Mouse (Mus musculus) mouse trophoblast stem cell (cell line): ENCODE measurements around the gene Prkag1.
"Not testable (repeated sequence)": the region's sequence is repeated elsewhere in the genome, so short reads cannot be mapped to it uniquely, and the experiment has no call there.

Experiments
- in situ Hi-C, 2 experiments: fragments of 300-500 bp; cut with MseI, MboI; formaldehyde crosslinking; loops; 2 replicates in 1 of 2; 3 replicates in 1 of 2; pipeline ENCODE4 v1.15.1; 2025

Prkag1 gene

DNA sequence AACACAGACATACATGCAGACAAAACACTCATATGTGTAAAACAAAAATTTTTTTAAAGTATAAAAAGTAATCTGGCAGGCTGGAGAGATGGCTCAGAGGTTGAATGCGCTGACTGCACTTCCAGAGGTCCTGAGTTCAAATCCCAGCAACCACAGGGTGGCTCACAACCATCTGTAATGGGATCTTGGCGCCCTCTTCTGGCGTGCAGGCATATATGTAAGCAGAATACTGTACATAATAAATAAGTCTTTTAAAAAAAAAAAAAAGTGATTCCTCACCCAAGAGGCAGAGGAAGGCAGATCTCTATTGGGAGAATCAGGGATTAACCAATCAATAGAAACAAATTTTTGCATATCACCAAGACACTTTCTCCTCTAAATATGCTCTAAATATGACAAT, 7.9 kb downstream of the Prkag1 start:
- in situ Hi-C loops = no loop called here

DNA sequence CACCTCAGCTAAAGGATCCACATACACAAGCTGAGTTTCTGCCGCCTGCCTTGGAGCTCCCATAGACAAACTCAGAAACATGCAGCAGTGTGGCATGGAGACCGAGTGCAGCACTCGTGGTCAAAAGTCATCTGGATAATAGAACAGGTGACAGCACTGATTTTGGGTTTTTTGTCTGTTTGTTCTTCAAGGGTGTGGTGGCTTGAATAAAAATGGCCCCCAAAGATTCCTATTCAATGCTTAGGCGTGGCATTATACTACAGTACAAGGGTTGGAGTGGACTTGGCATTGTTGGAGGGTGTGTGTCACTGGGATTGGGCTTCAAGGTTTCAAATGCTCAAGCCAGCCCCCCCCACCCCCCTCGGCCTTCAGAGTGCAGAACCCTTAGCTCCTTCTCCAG, 9.2 kb downstream of the Prkag1 start:
- in situ Hi-C loops = no loop called here

GRCm38 (mm10) chr15:98821403-98821802, 9.9 kb downstream of the Prkag1 start:
- in situ Hi-C loops = no loop called here

- in situ Hi-C loops = no loop called here
Measured at GRCm38 (mm10) chr15:98820937-98821336, 10.4 kb downstream of the Prkag1 start.

GRCm38 (mm10) chr15:98818171-98818570, 13.2 kb downstream of the Prkag1 start:
- in situ Hi-C loops = no loop called here

- in situ Hi-C loops = no loop called here
Measured at GRCm38 (mm10) chr15:98812741-98813424, 18.4 kb downstream of the Prkag1 start.

DNA sequence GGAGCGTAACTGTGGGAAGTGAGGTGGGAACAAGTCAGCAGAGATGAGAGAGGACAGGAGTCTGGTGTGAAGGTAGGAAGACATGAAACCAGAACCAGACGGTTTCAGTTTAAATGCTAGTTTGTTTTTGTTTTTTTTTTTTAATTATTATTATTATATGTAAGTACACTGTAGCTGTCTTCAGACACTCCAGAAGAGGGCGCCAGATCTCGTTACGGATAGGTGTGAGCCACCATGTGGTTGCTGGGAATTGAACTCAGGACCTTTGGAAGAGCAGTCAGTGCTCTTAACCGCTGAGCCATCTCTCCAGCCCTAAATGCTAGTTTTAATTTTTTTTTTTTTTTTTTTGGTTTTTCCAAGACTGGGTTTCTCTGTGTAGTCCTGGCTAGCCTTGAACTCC, 21.1 kb downstream of the Prkag1 start:
- in situ Hi-C loops = not testable (repeated sequence)

DNA sequence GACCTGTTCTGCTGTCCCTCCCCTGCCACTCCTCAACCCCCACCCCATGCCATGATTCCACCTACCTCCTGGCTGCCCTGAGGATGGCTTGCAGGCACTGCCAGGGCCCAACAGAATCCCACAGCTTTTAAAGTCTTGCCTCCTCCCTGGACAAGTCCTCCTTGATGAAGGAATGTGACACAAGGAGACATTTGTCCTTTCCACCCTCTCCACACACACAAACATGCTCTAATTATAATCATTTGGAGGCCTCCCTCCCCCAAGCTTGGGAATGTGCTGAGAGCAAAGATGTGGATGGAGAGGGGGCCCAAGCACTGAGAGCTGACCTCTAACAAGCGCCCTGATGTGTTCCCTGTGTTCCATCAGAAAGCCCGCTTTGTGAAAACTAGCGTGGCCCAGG, 21.9 kb downstream of the Prkag1 start, which contains the start of gene Ddn:
TSS of gene Ddn (minus strand) at position 101 of the 400 bp plus-strand sequence.
- in situ Hi-C loops = no loop called here

GRCm38 (mm10) chr15:98808651-98809134, 22.6 kb downstream of the Prkag1 start:
- in situ Hi-C loops = no loop called here

DNA sequence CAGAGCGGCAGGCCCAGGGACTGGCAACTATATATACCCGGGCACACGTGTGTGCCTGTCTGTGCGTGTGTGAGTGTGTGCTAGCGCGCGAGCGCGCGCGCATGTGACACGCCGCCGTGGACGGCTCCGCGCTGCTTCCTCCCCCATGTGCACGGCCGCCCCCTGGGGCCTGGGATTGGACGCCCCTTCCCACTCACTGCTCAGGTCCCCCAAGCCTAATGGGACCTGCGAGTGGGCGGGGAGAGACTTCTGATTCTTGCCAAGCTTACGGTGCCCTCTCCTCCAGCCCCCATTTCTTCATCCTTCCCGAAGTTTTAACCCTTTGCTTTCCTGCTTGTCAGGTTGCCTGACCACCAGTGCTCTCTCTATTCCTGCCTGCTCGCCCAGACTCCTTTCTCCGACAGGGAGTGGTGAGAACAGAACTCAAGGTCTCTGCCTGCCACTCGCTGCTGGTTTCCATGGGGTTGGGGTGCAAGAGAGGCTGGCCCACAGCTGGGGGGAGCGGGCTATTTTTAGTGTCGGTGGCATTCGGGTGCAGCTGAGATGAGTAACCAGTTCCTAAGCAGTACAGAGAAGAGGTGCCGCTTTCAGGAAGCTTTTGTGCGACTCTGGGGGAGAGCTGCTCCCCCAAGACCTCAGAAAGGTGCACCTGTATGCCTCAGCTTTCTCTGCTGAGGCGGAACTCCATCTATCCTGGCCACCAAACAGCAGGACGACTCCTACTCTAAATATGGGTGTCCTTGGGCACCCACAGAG, 23.2 kb downstream of the Prkag1 start:
- in situ Hi-C loops = no loop called here

GRCm38 (mm10) chr15:98806809-98807770, 24.2 kb downstream of the Prkag1 start:
- in situ Hi-C loops = no loop called here

DNA sequence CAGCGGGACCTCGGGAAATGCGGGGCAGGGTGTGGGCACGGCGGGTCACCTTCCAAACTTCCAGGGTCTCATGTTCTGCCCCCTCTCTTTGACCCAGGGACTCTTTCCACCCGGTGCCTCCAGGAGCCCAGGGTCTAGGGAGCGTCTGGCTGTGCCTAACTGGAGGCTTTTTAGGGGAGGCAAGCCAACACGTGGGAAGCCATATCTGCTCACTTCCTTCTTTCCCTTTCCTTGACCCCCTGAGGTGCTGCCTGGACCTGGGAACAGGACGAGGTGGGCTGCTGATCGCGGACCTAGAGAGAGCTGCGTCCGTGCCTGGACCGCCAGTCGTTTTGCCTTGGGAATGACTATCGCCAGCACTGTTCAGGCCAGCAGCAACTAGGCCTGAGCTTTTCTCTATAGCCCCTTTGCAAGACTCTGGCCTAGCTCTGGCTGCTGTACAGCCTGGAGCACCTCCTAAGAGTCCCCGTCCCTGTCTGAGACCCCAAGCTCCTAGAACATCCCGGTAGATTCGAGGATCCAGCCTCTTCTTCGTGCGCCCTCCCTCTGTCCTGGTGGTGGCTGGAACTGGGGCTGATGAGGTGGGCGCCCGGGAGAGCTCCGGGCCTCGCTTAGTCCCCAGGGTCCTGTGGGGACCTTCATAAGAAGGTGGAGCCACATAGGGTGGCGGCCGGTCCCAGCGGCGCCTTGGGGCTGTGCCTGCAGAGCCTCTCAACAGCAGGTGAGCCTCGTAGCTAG, 25.1 kb downstream of the Prkag1 start:
- in situ Hi-C loops = no loop called here

GRCm38 (mm10) chr15:98805324-98806040, 25.8 kb downstream of the Prkag1 start:
- in situ Hi-C loops = no loop called here

DNA sequence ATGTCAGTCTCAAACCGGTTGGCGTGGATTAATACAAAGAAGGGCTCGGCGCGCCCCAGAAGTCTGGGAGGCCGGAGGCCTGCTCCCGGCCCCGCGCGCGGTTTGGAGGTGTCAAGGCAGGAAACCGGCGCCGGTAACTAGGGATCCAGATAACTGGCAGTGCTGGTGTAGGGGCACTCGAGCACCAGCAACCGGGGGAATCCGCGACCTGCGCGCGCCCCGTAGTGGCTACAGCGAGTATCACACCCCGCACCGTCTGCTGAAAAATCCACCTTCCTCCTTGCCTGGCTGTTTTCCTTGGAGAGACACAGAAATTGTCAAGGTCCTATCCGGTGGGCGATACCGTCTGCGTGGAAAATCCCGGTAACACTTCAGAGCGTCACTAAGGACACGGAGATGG, 27.3 kb downstream of the Prkag1 start:
- in situ Hi-C loops = no loop called here

- in situ Hi-C loops = no loop called here
Measured at GRCm38 (mm10) chr15:98802926-98803325, 28.4 kb downstream of the Prkag1 start.

DNA sequence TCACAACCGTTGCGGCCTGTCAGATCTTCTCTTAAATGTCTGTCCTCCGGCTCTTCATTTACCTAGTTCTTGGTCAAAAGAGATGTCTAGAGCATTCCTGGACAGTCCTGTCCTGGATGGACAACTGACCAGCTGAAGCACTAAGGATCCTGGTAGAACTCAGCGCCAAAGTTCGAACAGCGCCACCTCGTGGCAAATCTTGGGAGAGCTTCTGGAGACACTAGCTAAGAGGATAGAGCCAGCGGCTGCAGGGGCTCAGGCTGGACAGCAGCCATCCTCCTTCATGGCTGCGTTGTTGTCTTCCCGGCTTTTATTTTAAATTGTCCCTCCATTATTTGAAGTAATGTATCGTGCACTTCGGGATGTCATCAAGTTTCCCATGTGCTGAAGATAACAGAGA, 31.9 kb downstream of the Prkag1 start:
- in situ Hi-C loops = no loop called here

- in situ Hi-C loops = no loop called here
Measured at GRCm38 (mm10) chr15:98798903-98799302, 32.4 kb downstream of the Prkag1 start.

- in situ Hi-C loops = no loop called here
Measured at GRCm38 (mm10) chr15:98797835-98798492, 33.4 kb downstream of the Prkag1 start.

DNA sequence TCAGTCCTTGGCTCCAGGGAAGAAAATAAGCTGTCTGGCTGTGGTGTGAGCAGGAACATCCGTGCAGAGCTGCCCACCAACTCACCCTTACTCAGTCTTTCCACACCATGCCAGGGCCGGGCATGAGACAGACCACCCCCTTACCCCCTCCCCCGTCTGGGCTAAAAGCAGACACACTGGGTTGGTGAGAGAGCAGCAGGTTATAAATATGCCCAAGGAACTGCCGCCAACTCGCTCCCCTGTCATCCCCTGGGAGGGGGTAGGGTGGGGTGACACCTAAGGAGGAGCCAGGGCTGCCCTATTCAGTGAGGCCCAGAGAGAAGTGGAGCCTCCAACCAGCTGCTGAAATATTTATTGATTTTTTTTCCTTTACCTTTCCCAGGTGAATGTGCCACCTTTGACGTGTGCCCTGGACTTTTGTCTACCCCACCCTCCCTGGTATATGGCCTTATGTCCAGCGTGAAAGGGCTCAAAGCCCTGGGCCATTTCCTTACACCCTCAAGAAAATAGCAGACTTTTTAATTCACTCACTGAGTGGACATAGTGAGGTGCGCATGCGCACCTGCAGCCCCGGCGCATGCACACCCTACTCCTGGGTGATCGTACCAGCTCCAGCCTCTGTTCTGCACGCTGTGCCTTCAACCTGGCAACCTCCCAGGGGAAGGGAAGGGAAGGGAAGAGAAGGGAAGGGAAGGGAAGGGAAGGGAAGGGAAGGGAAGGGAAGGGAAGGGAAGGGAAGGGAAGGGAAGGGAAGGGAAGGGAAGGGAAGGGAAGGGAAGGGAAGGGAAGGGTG, 34.3 kb downstream of the Prkag1 start:
- in situ Hi-C loops = no loop called here
